Mouse (Mus musculus): ENCODE data around the gene Gm20388. TPM values are rescaled to one million over a fixed set of nuclear protein-coding genes. Genes with fewer than 3 reads are reported as not detected.

The Gm20388 gene
- polyA plus RNA-seq, 1 experiment from 2014 or later = 7.4 TPM

DNA sequence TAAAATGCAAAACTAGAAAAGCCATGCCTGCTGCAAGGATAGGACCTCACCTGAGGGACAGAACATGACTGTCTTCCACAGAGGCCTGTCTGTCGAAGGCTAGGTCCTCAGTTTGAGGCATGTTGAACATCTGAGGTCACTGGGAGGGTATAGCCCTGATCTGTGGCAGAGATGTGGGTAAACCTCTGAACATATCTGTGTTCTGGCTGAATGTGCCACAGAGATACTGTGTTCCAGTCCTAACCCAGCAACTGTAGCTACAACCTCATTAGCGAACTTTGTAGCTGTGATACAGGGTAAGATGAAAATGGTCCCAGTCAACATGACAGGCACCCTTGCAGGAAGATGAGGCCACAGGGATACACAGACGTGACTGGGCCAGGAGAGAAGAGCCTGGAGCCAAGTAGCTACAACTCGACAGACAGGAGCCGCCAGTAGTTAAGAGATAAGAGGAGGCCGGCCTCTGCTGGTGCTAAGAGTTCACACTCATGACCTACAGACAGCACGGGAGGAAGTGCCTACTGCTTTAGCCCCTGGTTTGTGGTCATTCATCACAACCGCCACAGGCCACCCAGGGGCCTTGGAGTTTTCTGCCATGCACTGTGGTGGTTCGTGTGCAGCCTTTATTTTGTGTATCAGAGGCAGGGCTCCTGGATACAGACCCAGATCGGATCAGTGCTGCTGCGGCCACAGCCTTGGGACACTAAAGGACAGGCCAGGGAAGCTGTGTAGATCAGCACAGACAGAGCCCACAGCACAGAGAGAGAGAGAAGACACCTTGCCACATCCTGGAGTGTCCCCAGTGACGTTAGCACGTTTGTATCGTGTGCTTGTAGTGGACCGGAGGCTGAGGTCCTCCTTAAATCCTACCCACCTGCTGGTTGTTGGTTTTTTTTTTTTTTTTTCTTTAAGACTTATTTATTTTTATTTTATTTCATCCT lies 2439.0 kb downstream of the Gm20388 start:
- H3K4me2 ChIP-seq (ENCODE audit: low read depth, low read length) = no peak overlapping the region
- no peak overlapping the region for H3K27ac ChIP-seq (ENCODE audit: low read length)
- no peak overlapping the region for H3K9ac ChIP-seq (ENCODE audit: low read length)
- ATAC-seq (ENCODE audit: insufficient read depth, low FRiP score) = no peak
- WGBS = 35% methylated on average over 15 of the region's 15 CpGs
- no peaks in the 10 kb centered on the region for H3K27me3 ChIP-seq (ENCODE audit: control insufficient read depth, insufficient read depth, low read length)
- H3K4me1 ChIP-seq (ENCODE audit: control insufficient read depth, insufficient read depth, low read length) = peaks cover 10% of the 10 kb centered on the region
- no peaks in the 10 kb centered on the region for H3K36me3 ChIP-seq (ENCODE audit: control insufficient read depth, insufficient read depth, low read length)
- no peak overlapping the region for H3K4me3 ChIP-seq (replicated peaks; ENCODE audit: low read length)
- no peaks in the 10 kb centered on the region for H3K9me3 ChIP-seq (replicated peaks; ENCODE audit: control insufficient read depth, low read length)

GRCm38 (mm10) chr8:122350309-122351089 lies 2439.9 kb downstream of the Gm20388 start:
- Histone ChIP-seq H3K27me3 (ENCODE audit: control insufficient read depth, insufficient read depth, low read length) (no peaks in the 10 kb centered on the region), H3K36me3 (ENCODE audit: control insufficient read depth, insufficient read depth, low read length) (no peaks in the 10 kb centered on the region), H3K9me3 (replicated peaks; ENCODE audit: control insufficient read depth, low read length) (no peaks in the 10 kb centered on the region), H3K4me2 (ENCODE audit: low read depth, low read length) (no peak overlapping the region), H3K27ac (ENCODE audit: low read length) (no peak overlapping the region), H3K4me3 (replicated peaks; ENCODE audit: low read length) (no peak overlapping the region), H3K4me1 (ENCODE audit: control insufficient read depth, insufficient read depth, low read length) (peaks cover 4% of the 10 kb centered on the region; the same call in 1 of the 2 replicates), H3K9ac (ENCODE audit: low read length) (no peak overlapping the region)
- 39% methylated on average over 11 of the region's 11 CpGs for WGBS
- no peak for ATAC-seq (ENCODE audit: insufficient read depth, low FRiP score)

DNA sequence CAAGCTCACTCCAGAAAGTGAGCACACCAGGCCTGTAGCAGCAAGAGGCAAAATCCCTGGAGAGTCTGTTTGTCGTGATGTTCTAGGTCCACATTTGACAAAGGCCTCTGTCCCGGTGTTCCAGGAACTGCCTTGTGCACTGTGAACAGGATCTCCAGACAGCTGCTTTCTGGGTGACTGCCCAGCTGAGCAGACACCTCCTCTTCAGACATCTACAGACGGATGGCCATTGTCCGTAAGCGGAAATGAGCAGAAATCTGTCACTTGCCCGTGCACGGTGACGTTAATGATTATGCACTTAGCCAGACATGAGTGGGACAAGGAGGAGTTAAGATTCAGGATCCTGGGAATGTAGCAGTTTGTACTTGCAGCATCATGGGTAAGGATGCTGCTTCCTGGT lies 2443.5 kb downstream of the Gm20388 start:
- Histone ChIP-seq H3K4me2 (ENCODE audit: low read depth, low read length) (no peak overlapping the region), H3K27me3 (ENCODE audit: control insufficient read depth, insufficient read depth, low read length) (no peaks in the 10 kb centered on the region), H3K9me3 (replicated peaks; ENCODE audit: control insufficient read depth, low read length) (no peaks in the 10 kb centered on the region), H3K4me3 (replicated peaks; ENCODE audit: low read length) (no peak overlapping the region), H3K36me3 (ENCODE audit: control insufficient read depth, insufficient read depth, low read length) (no peaks in the 10 kb centered on the region), H3K9ac (ENCODE audit: low read length) (no peak overlapping the region), H3K4me1 (ENCODE audit: control insufficient read depth, insufficient read depth, low read length) (peaks cover 4% of the 10 kb centered on the region; the same call in 1 of the 2 replicates), H3K27ac (ENCODE audit: low read length) (no peak overlapping the region)
- WGBS = 76% methylated on average over 8 of the region's 8 CpGs
- ATAC-seq (ENCODE audit: insufficient read depth, low FRiP score) = no peak

DNA sequence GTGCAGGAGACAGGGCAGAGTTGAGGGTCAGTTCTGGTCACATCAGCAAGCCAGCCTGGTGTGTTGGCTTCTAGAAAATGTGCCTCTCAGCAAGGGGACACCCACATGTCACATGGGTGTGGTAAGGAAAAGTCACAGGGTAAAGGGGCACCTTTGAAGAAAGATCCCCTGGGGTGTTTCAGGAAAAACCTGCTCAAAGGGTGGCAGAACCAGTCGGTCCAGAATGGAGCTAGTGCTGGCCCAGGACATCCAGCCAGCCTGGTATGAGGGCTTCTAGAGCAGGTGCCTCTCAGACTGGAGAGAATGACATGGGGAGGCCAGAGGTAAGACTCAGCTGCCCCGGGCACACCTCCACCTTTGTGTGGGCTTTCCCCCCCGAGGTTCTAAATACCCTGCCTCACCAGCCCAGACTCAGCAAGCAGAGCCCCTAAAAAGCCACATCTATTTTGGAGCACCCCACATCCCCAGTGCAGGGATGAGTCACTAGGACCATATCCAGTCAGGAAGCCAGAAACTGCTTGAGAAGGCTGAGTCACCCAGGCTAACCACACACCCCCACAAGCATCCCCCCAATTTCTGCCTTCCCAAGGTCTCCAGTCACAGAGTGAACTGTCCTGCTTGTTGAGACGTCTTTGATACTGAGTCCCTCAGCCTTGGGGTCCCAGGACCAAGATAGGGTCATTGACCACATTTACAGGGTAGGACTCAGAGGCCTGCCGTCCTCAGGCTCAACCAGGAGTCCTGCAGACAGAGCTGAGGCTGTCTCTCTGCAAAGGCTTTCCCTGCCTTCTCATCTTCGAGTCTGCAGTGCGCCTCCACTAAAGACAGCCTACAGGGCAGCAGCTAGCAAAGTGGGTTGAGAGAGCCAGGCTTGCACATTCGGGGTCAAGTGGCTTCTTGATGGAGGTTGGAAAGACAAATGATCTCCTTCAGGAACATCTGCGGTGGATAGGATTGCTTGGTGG lies 2445.3 kb downstream of the Gm20388 start:
- H3K36me3 ChIP-seq (ENCODE audit: control insufficient read depth, insufficient read depth, low read length) = no peaks in the 10 kb centered on the region
- WGBS = 54% methylated on average over 9 of the region's 9 CpGs
- H3K9me3 ChIP-seq (replicated peaks; ENCODE audit: control insufficient read depth, low read length) = no peaks in the 10 kb centered on the region
- H3K4me2 ChIP-seq (ENCODE audit: low read depth, low read length) = peak overlapping the region; percentile 6; the same call in 1 of the 2 replicates
- no peak overlapping the region for H3K4me3 ChIP-seq (replicated peaks; ENCODE audit: low read length)
- H3K4me1 ChIP-seq (ENCODE audit: control insufficient read depth, insufficient read depth, low read length) = no peaks in the 10 kb centered on the region
- H3K9ac ChIP-seq (ENCODE audit: low read length) = no peak overlapping the region
- H3K27me3 ChIP-seq (ENCODE audit: control insufficient read depth, insufficient read depth, low read length) = no peaks in the 10 kb centered on the region
- ATAC-seq (ENCODE audit: insufficient read depth, low FRiP score) = peak; percentile 69
- H3K27ac ChIP-seq (ENCODE audit: low read length) = peak overlapping the region; percentile 47; the same call in 1 of the 2 replicates

GRCm38 (mm10) chr8:122357202-122357601 lies 2446.6 kb downstream of the Gm20388 start:
- H3K4me2 ChIP-seq (ENCODE audit: low read depth, low read length) = no peak overlapping the region
- no peak overlapping the region for H3K9ac ChIP-seq (ENCODE audit: low read length)
- ATAC-seq (ENCODE audit: insufficient read depth, low FRiP score) = no peak
- no peaks in the 10 kb centered on the region for H3K4me1 ChIP-seq (ENCODE audit: control insufficient read depth, insufficient read depth, low read length)
- no peak overlapping the region for H3K27ac ChIP-seq (ENCODE audit: low read length)
- no peaks in the 10 kb centered on the region for H3K27me3 ChIP-seq (ENCODE audit: control insufficient read depth, insufficient read depth, low read length)
- no peaks in the 10 kb centered on the region for H3K9me3 ChIP-seq (replicated peaks; ENCODE audit: control insufficient read depth, low read length)
- H3K36me3 ChIP-seq (ENCODE audit: control insufficient read depth, insufficient read depth, low read length) = no peaks in the 10 kb centered on the region
- 64% methylated on average over 11 of the region's 11 CpGs for WGBS
- H3K4me3 ChIP-seq (replicated peaks; ENCODE audit: low read length) = no peak overlapping the region

- no peaks in the 10 kb centered on the region for H3K36me3 ChIP-seq (ENCODE audit: control insufficient read depth, insufficient read depth, low read length)
- H3K27me3 ChIP-seq (ENCODE audit: control insufficient read depth, insufficient read depth, low read length) = no peaks in the 10 kb centered on the region
- no peak overlapping the region for H3K9ac ChIP-seq (ENCODE audit: low read length)
- no peak overlapping the region for H3K27ac ChIP-seq (ENCODE audit: low read length)
- H3K4me3 ChIP-seq (replicated peaks; ENCODE audit: low read length) = no peak overlapping the region
- H3K4me2 ChIP-seq (ENCODE audit: low read depth, low read length) = no peak overlapping the region
- no peaks in the 10 kb centered on the region for H3K9me3 ChIP-seq (replicated peaks; ENCODE audit: control insufficient read depth, low read length)
- 74% methylated on average over 5 of the region's 5 CpGs for WGBS
- H3K4me1 ChIP-seq (ENCODE audit: control insufficient read depth, insufficient read depth, low read length) = no peaks in the 10 kb centered on the region
- ATAC-seq (ENCODE audit: insufficient read depth, low FRiP score) = no peak
Observed at GRCm38 (mm10) chr8:122357641-122358040, 2447.0 kb downstream of the Gm20388 start.

GRCm38 (mm10) chr8:122359111-122359775 lies 2448.6 kb downstream of the Gm20388 start:
- Histone ChIP-seq H3K9ac (ENCODE audit: low read length) (no peak overlapping the region), H3K27ac (ENCODE audit: low read length) (no peak overlapping the region), H3K4me3 (replicated peaks; ENCODE audit: low read length) (no peak overlapping the region), H3K4me1 (ENCODE audit: control insufficient read depth, insufficient read depth, low read length) (no peaks in the 10 kb centered on the region), H3K9me3 (replicated peaks; ENCODE audit: control insufficient read depth, low read length) (no peaks in the 10 kb centered on the region), H3K36me3 (ENCODE audit: control insufficient read depth, insufficient read depth, low read length) (no peaks in the 10 kb centered on the region), H3K27me3 (ENCODE audit: control insufficient read depth, insufficient read depth, low read length) (no peaks in the 10 kb centered on the region), H3K4me2 (ENCODE audit: low read depth, low read length) (no peak overlapping the region)
- WGBS = 77% methylated on average over 15 of the region's 15 CpGs
- no peak for ATAC-seq (ENCODE audit: insufficient read depth, low FRiP score)

GRCm38 (mm10) chr8:122360696-122361416 lies 2450.2 kb downstream of the Gm20388 start, which contains the start of gene Trhr2:
Gene Trhr2, minus strand, starts transcription at chr8:122360746.
- Histone ChIP-seq H3K36me3 (ENCODE audit: control insufficient read depth, insufficient read depth, low read length) (no peaks in the 10 kb centered on the region), H3K4me1 (ENCODE audit: control insufficient read depth, insufficient read depth, low read length) (no peaks in the 10 kb centered on the region), H3K4me3 (replicated peaks; ENCODE audit: low read length) (no peak within 1 kb of the TSS), H3K27me3 (ENCODE audit: control insufficient read depth, insufficient read depth, low read length) (no peaks in the 10 kb centered on the region), H3K9me3 (replicated peaks; ENCODE audit: control insufficient read depth, low read length) (no peaks in the 10 kb centered on the region), H3K4me2 (ENCODE audit: low read depth, low read length) (no peak within 1 kb of the TSS), H3K9ac (ENCODE audit: low read length) (no peak within 1 kb of the TSS), H3K27ac (ENCODE audit: low read length) (no peak within 1 kb of the TSS)
- no peak for ATAC-seq (ENCODE audit: insufficient read depth, low FRiP score)
- WGBS = 78% methylated on average over 7 of the region's 7 CpGs
